Mouse (Mus musculus) MEL (cell line): Measurements from ENCODE around the gene Hebp1.

Source experiments
- BHLHE40 ChIP-seq: IDR thresholded peaks from 2 replicates; pipeline ENCODE4 v1.6.1; 2012; ENCODE audit warnings: low read depth, mild to moderate bottlenecking, inconsistent platforms, low read length, improper control_type of control experiment, borderline replicate concordance
- CHD1 ChIP-seq: IDR thresholded peaks from 2 replicates; pipeline ENCODE4 v1.6.1; 2012; ENCODE audit warnings: low read depth, mild to moderate bottlenecking, inconsistent platforms, low read length, improper control_type of control experiment
- CHD2 ChIP-seq: IDR thresholded peaks from 2 replicates; pipeline ENCODE4 v1.6.1; 2011; ENCODE audit warnings: low read length, improper control_type of control experiment
- CTCF ChIP-seq, 3 experiments: IDR thresholded peaks in 2 of 3; conservative IDR thresholded peaks in 1 of 3; 2 replicates each; pipeline ENCODE4 v1.5.1; 2011 to 2012; ENCODE audit warnings: low read length in 3 of 3, low read depth in 2 of 3, mild to moderate bottlenecking in 2 of 3, improper control_type of control experiment in 1 of 3, inconsistent platforms in 1 of 3, mixed read lengths in 1 of 3, moderate library complexity in 1 of 3; ENCODE audit not compliant: control insufficient read depth in 1 of 3, insufficient read depth in 1 of 3, poor library complexity in 1 of 3, severe bottlenecking in 1 of 3
- EP300 ChIP-seq, 2 experiments: IDR thresholded peaks; 2 replicates each; pipeline ENCODE4 v1.6.1; 2011; ENCODE audit warnings: improper control_type of control experiment in 2 of 2, low read length in 2 of 2, low read depth in 1 of 2, mild to moderate bottlenecking in 1 of 2
- JUND ChIP-seq: IDR thresholded peaks from 2 replicates; pipeline ENCODE4 v1.6.1; 2011; ENCODE audit warnings: low read depth, mild to moderate bottlenecking, improper control_type of control experiment, low read length
- MAFK ChIP-seq: IDR thresholded peaks from 2 replicates; pipeline ENCODE4 v1.6.1; 2011; ENCODE audit warnings: low read depth, mild to moderate bottlenecking, low read length, improper control_type of control experiment, borderline replicate concordance
- MEF2A ChIP-seq: IDR thresholded peaks from 2 replicates; pipeline ENCODE4 v1.6.1; 2014; ENCODE audit warnings: low read depth, mild to moderate bottlenecking, inconsistent platforms, low read length, improper control_type of control experiment; ENCODE audit not compliant: poor library complexity, insufficient replicate concordance, severe bottlenecking; ENCODE audit errors: extremely low read depth
- POLR2A ChIP-seq, 2 experiments: IDR thresholded peaks; 2 replicates each; pipeline ENCODE4 v1.6.1; 2011 to 2012; ENCODE audit warnings: low read length in 2 of 2, mild to moderate bottlenecking in 2 of 2, control low read depth in 1 of 2, improper control_type of control experiment in 1 of 2, low read depth in 1 of 2, moderate library complexity in 1 of 2; ENCODE audit not compliant: control insufficient read depth in 1 of 2, insufficient read depth in 1 of 2, poor library complexity in 1 of 2
- RCOR1 ChIP-seq: IDR thresholded peaks from 2 replicates; pipeline ENCODE4 v1.6.1; 2012; ENCODE audit warnings: low read depth, mild to moderate bottlenecking, inconsistent platforms, low read length, improper control_type of control experiment
- TAL1 ChIP-seq: IDR thresholded peaks from 2 replicates; pipeline ENCODE4 v1.6.1; 2012; ENCODE audit warnings: mild to moderate bottlenecking, inconsistent platforms, low read length, moderate library complexity, mixed read lengths

DNA sequence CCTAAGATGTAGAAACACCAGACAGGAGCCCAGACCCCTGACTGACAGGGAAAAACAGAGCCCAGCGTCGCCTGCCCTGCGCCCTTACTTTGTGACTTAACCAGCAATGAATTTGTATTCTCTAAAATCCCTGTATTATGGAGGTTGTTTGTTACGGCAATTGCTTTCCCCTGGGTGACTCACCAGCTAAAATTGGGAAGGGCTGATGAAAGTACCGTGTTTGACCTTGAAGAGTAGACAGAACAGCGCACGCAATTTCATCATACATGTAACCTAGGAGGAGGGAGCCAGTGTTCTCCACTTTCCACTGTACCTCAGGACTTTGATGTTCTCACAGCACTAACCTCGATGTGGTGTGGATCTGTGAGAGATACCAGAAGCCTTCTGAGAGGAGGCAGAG lies 4.8 kb downstream of the Hebp1 start:
- no peak for TF ChIP-seq JUND
- TF ChIP-seq MEF2A: no peak
- no peak for TF ChIP-seq CHD2
- no peak for TF ChIP-seq CTCF (IDR thresholded peaks at IDR 0.05 in 2 of 3, conservative IDR thresholded peaks at IDR 0.05 in 1 of 3; ENCODE audit: control insufficient read depth in 1 of 3, insufficient read depth in 1 of 3, low read depth in 2 of 3, low read length in 3 of 3, poor library complexity in 1 of 3, severe bottlenecking in 1 of 3)
- TF ChIP-seq POLR2A (IDR thresholded peaks at IDR 0.05; ENCODE audit: control insufficient read depth in 1 of 2, insufficient read depth in 1 of 2, low read depth in 1 of 2, low read length in 2 of 2, poor library complexity in 1 of 2): no peak
- no peak for TF ChIP-seq EP300 (IDR thresholded peaks at IDR 0.05; ENCODE audit: low read depth in 1 of 2, low read length in 2 of 2)
- no peak for TF ChIP-seq RCOR1
- TF ChIP-seq MAFK: no peak
- no peak for TF ChIP-seq BHLHE40
- TF ChIP-seq TAL1: no peak
- no peak for TF ChIP-seq CHD1
